ENCODE assay signal across 8 mouse cellular contexts in genomic region chr6:128763736-128764523, GRCm38 (mm10). TPM values are rescaled to one million over a fixed set of nuclear protein-coding genes. Genes with fewer than 3 reads are reported as not detected.
DNase-seq lines count a peak whose midpoint lies in the region; ATAC-seq and TF ChIP-seq lines count a peak whose summit lies in the region.

No protein-coding gene starts in this region.

- H3K9ac ChIP-seq in MEL (ENCODE audit: control insufficient read depth, low read depth, low read length, poor library complexity, severe bottlenecking), result peak overlapping the region; percentile 79
- peak overlapping the region; percentile 59 for H3K9ac ChIP-seq in forebrain, postnatal 0 days
- H3K9ac ChIP-seq in lung, embryonic 16.5 days (ENCODE audit: low read length), result peak overlapping the region; percentile 76

- H3K4me1 ChIP-seq in MEL (ENCODE audit: control insufficient read depth in 1 of 2, insufficient read depth in 2 of 2, low read length in 2 of 2), result peaks cover 0 to 10% of the 10 kb centered on the region in 2 experiments; a peak in 2 of 4 replicates
- no peaks in the 10 kb centered on the region for H3K4me1 ChIP-seq in cerebellum, adult 2 months (ENCODE audit: control insufficient read depth, insufficient read depth, low read length)
- H3K4me1 ChIP-seq in forebrain, postnatal 0 days (ENCODE audit: insufficient read depth), result no peaks in the 10 kb centered on the region
- peaks cover 5% of the 10 kb centered on the region; the same call in 1 of the 2 replicates for H3K4me1 ChIP-seq in lung, embryonic 16.5 days (replicated peaks; ENCODE audit: control insufficient read depth, insufficient read depth, low read length)

- H3K9me3 ChIP-seq in MEL (replicated peaks; ENCODE audit: insufficient read depth, low read length), result no peaks in the 10 kb centered on the region
- no peaks in the 10 kb centered on the region for H3K9me3 ChIP-seq in forebrain, postnatal 0 days (ENCODE audit: low read length)
- no peaks in the 10 kb centered on the region for H3K9me3 ChIP-seq in lung, embryonic 16.5 days (ENCODE audit: control insufficient read depth, low read length)

- H3K4me2 ChIP-seq in forebrain, postnatal 0 days (ENCODE audit: low read depth), result peak overlapping the region; percentile 54
- H3K4me2 ChIP-seq in lung, embryonic 16.5 days (ENCODE audit: low read depth, low read length), result peak overlapping the region; percentile 81

- peak overlapping the region; percentile 73 to 98 for H3K4me3 ChIP-seq in MEL (ENCODE audit: control insufficient read depth in 1 of 2, insufficient read depth in 1 of 2, low read depth in 2 of 2, low read length in 2 of 2)
- H3K4me3 ChIP-seq in cerebellum, adult 2 months (replicated peaks; ENCODE audit: insufficient read depth, low read depth, low read length), result peak overlapping the region; percentile 91
- H3K4me3 ChIP-seq in forebrain, postnatal 0 days (ENCODE audit: low read depth, low read length), result peak overlapping the region; percentile 43
- peak overlapping the region; percentile 65 for H3K4me3 ChIP-seq in lung, embryonic 16.5 days (ENCODE audit: low read length)

- peaks cover 0 to 6% of the 10 kb centered on the region in 2 experiments; a peak in 2 of 4 replicates for H3K36me3 ChIP-seq in MEL (ENCODE audit: control insufficient read depth in 1 of 2, insufficient read depth in 2 of 2, low read length in 2 of 2)
- no peaks in the 10 kb centered on the region for H3K36me3 ChIP-seq in forebrain, postnatal 0 days (ENCODE audit: insufficient read depth)
- H3K36me3 ChIP-seq in lung, embryonic 16.5 days (ENCODE audit: control insufficient read depth, insufficient read depth, low read length), result no peaks in the 10 kb centered on the region

- no peak for TF ChIP-seq POLR2A in MEL (IDR thresholded peaks at IDR 0.05; ENCODE audit: control insufficient read depth in 1 of 2, insufficient read depth in 1 of 2, low read depth in 1 of 2, low read length in 2 of 2, poor library complexity in 1 of 2)
- TF ChIP-seq POLR2A in cerebellum, adult 2 months (IDR thresholded peaks at IDR 0.05; ENCODE audit: borderline replicate concordance, insufficient read depth, low read length), result peak; percentile 34; the same call in 1 of the 2 replicates

- H3K79me2 ChIP-seq in MEL (ENCODE audit: control insufficient read depth, insufficient read depth, low read length, poor library complexity), result no peaks in the 10 kb centered on the region

- under 1% methylated on average over 30 of the region's 30 CpGs for WGBS in cerebellum, adult 2 months
- 2% methylated on average over 30 of the region's 30 CpGs for WGBS in forebrain, postnatal 0 days
- 1% methylated on average over 30 of the region's 30 CpGs for WGBS in lung, embryonic 16.5 days

- 0 out of 2 replicates have a peak overlapping the region, but pooled peaks have one; percentile 33 for H3K27ac ChIP-seq in MEL (ENCODE audit: control insufficient read depth, low read depth, low read length)
- peak overlapping the region; percentile 10; the same call in 1 of the 2 replicates for H3K27ac ChIP-seq in cerebellum, adult 2 months (ENCODE audit: insufficient read depth, low read length)
- peak overlapping the region; percentile 80 for H3K27ac ChIP-seq in forebrain, postnatal 0 days (ENCODE audit: low read depth, low read length)
- peak overlapping the region; percentile 76 for H3K27ac ChIP-seq in lung, embryonic 16.5 days (ENCODE audit: low read length)

- no peaks in the 10 kb centered on the region for H3K27me3 ChIP-seq in MEL (ENCODE audit: control insufficient read depth in 1 of 2, insufficient read depth in 2 of 2, low read length in 2 of 2)
- no peaks in the 10 kb centered on the region for H3K27me3 ChIP-seq in cerebellum, adult 2 months (ENCODE audit: control insufficient read depth, insufficient read depth, low read length)
- no peaks in the 10 kb centered on the region for H3K27me3 ChIP-seq in forebrain, postnatal 0 days (ENCODE audit: insufficient read depth, low read length)
- no peaks in the 10 kb centered on the region for H3K27me3 ChIP-seq in lung, embryonic 16.5 days (ENCODE audit: control insufficient read depth, insufficient read depth, low read depth, low read length)

- DNase-seq in MEL (ENCODE audit: low read depth, low spot score), result peak; percentile 94
- peak; percentile 98 to 99 for DNase-seq in cerebellum, adult 2 months
- peak; percentile 100 for DNase-seq in forebrain, postnatal 0 days
- peak; percentile 97 for DNase-seq in layer of hippocampus, adult 9-10 months (ENCODE audit: low spot score)
- peak; percentile 83 for DNase-seq in ovary, postnatal 10 days (ENCODE audit: low spot score)
- DNase-seq in thymus, postnatal 10 days (ENCODE audit: low spot score in 2 of 2), result peak; percentile 90 to 92

- TF ChIP-seq RAD21 in MEL (IDR thresholded peaks at IDR 0.05; ENCODE audit: low read depth, low read length), result no peak

- peak in 2 of 3 experiments; percentile 18 to 20; a peak in 1 of 6 replicates for TF ChIP-seq CTCF in MEL (IDR thresholded peaks at IDR 0.05 in 2 of 3, conservative IDR thresholded peaks at IDR 0.05 in 1 of 3; ENCODE audit: control insufficient read depth in 1 of 3, insufficient read depth in 1 of 3, low read depth in 2 of 3, low read length in 3 of 3, poor library complexity in 1 of 3, severe bottlenecking in 1 of 3)
- peak; percentile 71 for TF ChIP-seq CTCF in cerebellum, adult 2 months (IDR thresholded peaks at IDR 0.05; ENCODE audit: borderline replicate concordance, insufficient read depth, low read depth, low read length)
- TF ChIP-seq CTCF in forebrain, postnatal 0 days (IDR thresholded peaks at IDR 0.05; ENCODE audit: low read depth), result peak; percentile 84

- TF ChIP-seq EP300 in MEL (IDR thresholded peaks at IDR 0.05; ENCODE audit: low read depth in 1 of 2, low read length in 2 of 2), result no peak

- ATAC-seq in forebrain, postnatal 0 days, result peak; percentile 91
- peak; percentile 73 to 75 for ATAC-seq in hematopoietic stem cell, adult 5-6 weeks (replicated peaks in 1 of 2; ENCODE audit: insufficient read depth in 1 of 2, low FRiP score in 2 of 2, low TSS enrichment in 1 of 2, low read depth in 1 of 2, poor library complexity in 2 of 2, severe bottlenecking in 2 of 2)
- peak; percentile 94 for ATAC-seq in lung, embryonic 16.5 days (ENCODE audit: low read depth)

TF ChIP-seq in MEL, 35 proteins besides CTCF, POLR2A, EP300 and RAD21 (continues in another document):
- no peak for TF ChIP-seq TCF12 (IDR thresholded peaks at IDR 0.05; ENCODE audit: low read depth, low read length)
- peak; percentile 61; the same call in 1 of the 2 replicates for TF ChIP-seq MXI1 (IDR thresholded peaks at IDR 0.05; ENCODE audit: low read depth, low read length)
- TF ChIP-seq MEF2A (IDR thresholded peaks at IDR 0.05; ENCODE audit: extremely low read depth, insufficient replicate concordance, low read depth, low read length, poor library complexity, severe bottlenecking), result no peak
- TF ChIP-seq USF2 (IDR thresholded peaks at IDR 0.05; ENCODE audit: borderline replicate concordance in 1 of 2, insufficient read depth in 1 of 2, low read depth in 1 of 2, low read length in 2 of 2), result no peak
- TF ChIP-seq NRF1 (IDR thresholded peaks at IDR 0.05; ENCODE audit: insufficient read depth, low read depth, low read length, poor library complexity, severe bottlenecking), result no peak
- no peak for TF ChIP-seq USF1 (IDR thresholded peaks at IDR 0.05; ENCODE audit: low read depth, low read length)
- no peak for TF ChIP-seq CHD1 (IDR thresholded peaks at IDR 0.05; ENCODE audit: low read depth, low read length)
- no peak for TF ChIP-seq CHD2 (IDR thresholded peaks at IDR 0.05; ENCODE audit: low read length)
- no peak for TF ChIP-seq POLR2AphosphoS2 (IDR thresholded peaks at IDR 0.05; ENCODE audit: low read length)
- TF ChIP-seq E2F4 (IDR thresholded peaks at IDR 0.05; ENCODE audit: borderline replicate concordance, low read depth, low read length), result no peak
- 0 out of 2 replicates have a peak, but pooled peaks have one; percentile 20 for TF ChIP-seq MAX (IDR thresholded peaks at IDR 0.05; ENCODE audit: low read length)
- no peak for TF ChIP-seq MYC (IDR thresholded peaks at IDR 0.05; ENCODE audit: low read depth, low read length)
- TF ChIP-seq MAFK (IDR thresholded peaks at IDR 0.05; ENCODE audit: borderline replicate concordance, low read depth, low read length), result peak; percentile 96
- no peak for TF ChIP-seq ZC3H11A (IDR thresholded peaks at IDR 0.05; ENCODE audit: low read depth, low read length)
- TF ChIP-seq TAL1 (IDR thresholded peaks at IDR 0.05; ENCODE audit: low read length), result no peak
- no peak for TF ChIP-seq BHLHE40 (IDR thresholded peaks at IDR 0.05; ENCODE audit: borderline replicate concordance, low read depth, low read length)
- TF ChIP-seq ETS1 (IDR thresholded peaks at IDR 0.05; ENCODE audit: low read depth, low read length), result no peak
- TF ChIP-seq TBP (IDR thresholded peaks at IDR 0.05; ENCODE audit: low read depth, low read length), result peak; percentile 99
- 0 out of 2 replicates have a peak, but pooled peaks have one; percentile 33 for TF ChIP-seq SIN3A (IDR thresholded peaks at IDR 0.05; ENCODE audit: low read length)
- no peak for TF ChIP-seq UBTF (IDR thresholded peaks at IDR 0.05; ENCODE audit: borderline replicate concordance, insufficient read depth, low read depth, low read length)
- 0 out of 2 replicates have a peak, but pooled peaks have one; percentile 24 for TF ChIP-seq GATA1 (IDR thresholded peaks at IDR 0.05; ENCODE audit: low read depth, low read length)

RNA-seq across cellular contexts. Expression of gene Klrb1c, which starts 25.1 kb away (rescaled TPM):
- total RNA-seq in MEL (2012; rRNA removed), result not detected in 2 replicates
- polyA plus RNA-seq in MEL (2012; ENCODE audit: insufficient read depth in 1 of 2, insufficient read length in 2 of 2, low read depth in 1 of 2, low replicate concordance in 2 of 2, missing spikeins in 1 of 2), result not detected
- polyA plus RNA-seq in cerebellum, adult 2 months (2012; rRNA removed), result 0.08 TPM in 1 of 2 replicates, not detected in the other
- 0.08 and 0.24 TPM in 2 replicates for total RNA-seq in forebrain, postnatal 0 days (2014; rRNA removed)
- polyA plus RNA-seq in forebrain, postnatal 0 days (2015; fragmentation: Nextera tagmentation; extraction: Ambion mirVana), result 0.24 TPM in 1 of 2 replicates, not detected in the other
- 4.6 and 5.6 TPM in 2 replicates for total RNA-seq in hematopoietic stem cell, adult 5-6 weeks (2017)
- 0.25 and 0.33 TPM in 2 replicates for polyA plus RNA-seq in lung, embryonic 16.5 days (2015; fragmentation: Nextera tagmentation; extraction: Ambion mirVana)

RNA-seq across cellular contexts. Expression of gene Klrb1, which starts 41.1 kb away (rescaled TPM):
- not detected in 2 replicates for total RNA-seq in MEL (2012; rRNA removed)
- not detected for polyA plus RNA-seq in MEL (2012; ENCODE audit: insufficient read depth in 1 of 2, insufficient read length in 2 of 2, low read depth in 1 of 2, low replicate concordance in 2 of 2, missing spikeins in 1 of 2)
- polyA plus RNA-seq in cerebellum, adult 2 months (2012; rRNA removed), result not detected in 2 replicates
- not detected in 2 replicates for total RNA-seq in forebrain, postnatal 0 days (2014; rRNA removed)
- polyA plus RNA-seq in forebrain, postnatal 0 days (2015; fragmentation: Nextera tagmentation; extraction: Ambion mirVana), result 0.42 and 0.62 TPM in 2 replicates
- not detected in 2 replicates for total RNA-seq in hematopoietic stem cell, adult 5-6 weeks (2017)
- not detected in 2 replicates for polyA plus RNA-seq in lung, embryonic 16.5 days (2015; fragmentation: Nextera tagmentation; extraction: Ambion mirVana)

Comparison
In these comparisons a context has a peak if more than half of its experiments do, and no peak if none do; other contexts are left out.
1. Peak in every context shown above with its lines: DNase-seq, ATAC-seq, H3K4me3 ChIP-seq and H3K27ac ChIP-seq.
2. H3K27ac ChIP-seq: peak in every context shown above with its lines; median percentile 80 in forebrain, postnatal 0 days; 76 in lung, embryonic 16.5 days; 33 in MEL; 10 in cerebellum, adult 2 months.
3. CTCF ChIP-seq: peak in every context shown above with its lines; median percentile 84 in forebrain, postnatal 0 days; 71 in cerebellum, adult 2 months; 19 in MEL.